Mouse (Mus musculus) liver, postnatal 0 days (tissue): ENCODE results near the gene Tbck. TPM values are rescaled to one million over a fixed set of nuclear protein-coding genes. Genes with fewer than 3 reads are reported as not detected.

Source experiments
- ATAC-seq: fragments of 200-750 bp; cut with Nextera tagmentation; 2 replicates; pipeline ENCODE4 v1.8.0; 2017; ENCODE audit warnings: mild to moderate bottlenecking, moderate library complexity
- DNase-seq: peaks from one replicate; pipeline ENCODE4 v3.0.0-alpha.2; 2016
- H3K27ac ChIP-seq: fragments of 300-500 bp; sonication (generic); 2 replicates; pipeline ENCODE4 v1.5.1; 2014; ENCODE audit warnings: antibody characterized with exemption, moderate library complexity, mild to moderate bottlenecking, low read depth
- H3K27me3 ChIP-seq: fragments of 300-500 bp; sonication (generic); 2 replicates; pipeline ENCODE4 v1.6.1; 2014; ENCODE audit warnings: low read length, control low read depth, mixed read lengths; ENCODE audit not compliant: insufficient read depth
- H3K36me3 ChIP-seq: fragments of 300-500 bp; sonication (generic); replicated peaks from 2 replicates; pipeline ENCODE4 v1.6.1; 2014; ENCODE audit warnings: mild to moderate bottlenecking, control low read depth, low read length, moderate library complexity, mixed read lengths; ENCODE audit not compliant: insufficient read depth
- H3K4me1 ChIP-seq: fragments of 300-500 bp; sonication (generic); 2 replicates; pipeline ENCODE4 v1.6.1; 2014; ENCODE audit warnings: antibody characterized with exemption, mild to moderate bottlenecking, control low read depth; ENCODE audit not compliant: insufficient read depth
- H3K4me2 ChIP-seq: fragments of 300-500 bp; sonication (generic); 2 replicates; pipeline ENCODE4 v1.6.1; 2014; ENCODE audit warnings: low read depth, mild to moderate bottlenecking, low read length, moderate library complexity, mixed read lengths
- H3K4me3 ChIP-seq: fragments of 300-500 bp; sonication (generic); 2 replicates; pipeline ENCODE4 v1.5.1; 2014; ENCODE audit warnings: low read depth, low read length
- H3K9ac ChIP-seq: fragments of 300-500 bp; sonication (generic); replicated peaks from 2 replicates; pipeline ENCODE4 v1.6.1; 2014; ENCODE audit warnings: mild to moderate bottlenecking, moderate library complexity
- H3K9me3 ChIP-seq: fragments of 300-500 bp; sonication (generic); 2 replicates; pipeline ENCODE4 v1.6.1; 2016; ENCODE audit warnings: mild to moderate bottlenecking, control low read depth, low read length, mixed read lengths
- CTCF ChIP-seq: sonication (generic); IDR thresholded peaks from 2 replicates; pipeline ENCODE4 v1.5.1; 2016; ENCODE audit warnings: antibody characterized with exemption, low read depth
- EP300 ChIP-seq: IDR thresholded peaks from 2 replicates; pipeline ENCODE4 v1.6.1; 2016; ENCODE audit warnings: antibody characterized with exemption, low read depth, mild to moderate bottlenecking
- WGBS: fragments of 180-500 bp; shearing (Covaris S2); extraction: QIAGEN DNeasy Blood & Tissue Kit; methylation state at CpG from one replicate; pipeline ENCODE4 v1.1.7; 2014; ENCODE audit not compliant: insufficient replicate concordance; 5-methylcytosine and 5-hydroxymethylcytosine counted together
- polyA plus RNA-seq: library from polyadenylated mRNA; unstranded; fragments of >200 nt; fragmentation: Nextera tagmentation; extraction: Ambion mirVana; gene quantifications from 2 replicates; pipeline ENCODE4 v1.2.1, GENCODE M21; 2015

The Tbck gene
- polyA plus RNA-seq, 1 experiment from 2014 or later: 5.0 TPM

DNA sequence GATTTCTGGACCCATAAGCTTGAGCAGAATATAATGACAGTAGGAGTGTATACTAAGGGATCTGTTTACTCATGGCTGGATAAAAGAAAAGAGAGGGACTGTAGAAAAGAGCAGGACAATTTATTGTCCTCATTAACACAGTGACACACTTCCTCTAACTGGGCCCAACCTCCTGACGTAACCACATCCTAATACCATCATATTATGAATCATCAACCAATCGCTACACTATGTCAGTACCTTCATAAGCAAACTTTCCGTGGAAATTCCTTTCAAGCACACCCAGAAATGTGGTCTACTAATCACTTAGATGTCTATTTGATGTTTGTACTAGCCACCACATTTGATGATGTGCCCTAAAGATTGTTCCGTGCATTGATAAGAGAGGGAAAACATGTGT is 107.2 kb downstream of the Tbck start:
- no peak overlapping the region for H3K27ac ChIP-seq
- H3K9ac ChIP-seq: no peak overlapping the region
- TF ChIP-seq EP300: no peak
- no peak for TF ChIP-seq CTCF
- 77% methylated on average over 4 of the region's 4 CpGs for WGBS
- no peaks in the 10 kb centered on the region for H3K4me1 ChIP-seq
- H3K27me3 ChIP-seq: no peaks in the 10 kb centered on the region
- H3K4me2 ChIP-seq: no peak overlapping the region
- H3K9me3 ChIP-seq: no peaks in the 10 kb centered on the region
- DNase-seq (no peak), ATAC-seq (no peak)
- H3K36me3 ChIP-seq: peaks cover 4% of the 10 kb centered on the region; the same call in 1 of the 2 replicates
- H3K4me3 ChIP-seq: no peak overlapping the region

DNA sequence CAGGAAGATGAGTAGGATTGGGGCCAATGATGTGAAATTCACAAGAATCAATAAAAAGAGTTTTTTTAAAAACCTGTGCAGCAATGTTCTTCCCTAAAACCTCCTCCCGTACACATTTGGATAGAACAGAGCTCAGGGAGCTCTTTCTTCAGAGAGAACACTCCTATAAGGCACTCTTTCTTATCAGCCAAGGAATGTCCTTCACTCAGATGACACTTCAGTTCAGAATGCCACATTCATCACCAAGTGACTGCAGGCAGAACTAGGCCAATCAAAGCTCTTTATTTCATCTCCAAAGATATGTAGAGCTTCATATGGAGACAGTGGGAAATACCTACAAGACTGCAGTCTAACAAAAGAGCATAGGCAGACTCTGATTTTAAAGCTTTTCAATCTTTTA is 116.3 kb downstream of the Tbck start:
- Histone ChIP-seq H3K27ac (no peak overlapping the region), H3K4me2 (no peak overlapping the region), H3K36me3 (peaks cover 16% of the 10 kb centered on the region; the same call in 1 of the 2 replicates), H3K4me3 (no peak overlapping the region), H3K9me3 (peaks cover 3% of the 10 kb centered on the region; the same call in 1 of the 2 replicates), H3K9ac (no peak overlapping the region), H3K4me1 (no peaks in the 10 kb centered on the region), H3K27me3 (no peaks in the 10 kb centered on the region)
- WGBS: 65% methylated on average over 1 of the region's 1 CpGs
- TF ChIP-seq CTCF: no peak
- TF ChIP-seq EP300: no peak
- DNase-seq (no peak), ATAC-seq (no peak)

DNA sequence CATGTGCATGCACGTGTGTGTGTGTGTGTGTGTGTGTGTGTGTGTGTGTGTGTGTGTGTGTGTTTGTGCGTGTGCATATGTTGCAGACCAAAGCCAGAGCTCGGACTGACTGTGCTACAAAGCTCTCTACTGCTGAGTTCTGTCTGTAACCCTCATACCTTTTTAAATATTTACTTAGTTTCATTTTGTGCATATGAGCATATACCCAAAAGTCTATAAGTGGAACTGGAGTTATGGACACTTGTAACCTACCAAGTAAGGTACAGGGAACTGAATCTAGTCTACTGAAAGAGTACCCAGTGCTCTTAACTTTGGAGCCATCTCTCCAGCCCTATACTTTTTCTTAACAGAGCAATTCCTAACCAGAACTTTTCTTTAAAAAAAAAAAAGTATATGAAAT is 118.0 kb downstream of the Tbck start:
- Histone ChIP-seq H3K4me1 (no peaks in the 10 kb centered on the region), H3K36me3 (0 out of 2 replicates have a peak, but pooled peaks cover 12% of the 10 kb centered on the region), H3K9me3 (no peaks in the 10 kb centered on the region; the same call in 1 of the 2 replicates), H3K4me3 (no peak overlapping the region), H3K4me2 (no peak overlapping the region), H3K9ac (no peak overlapping the region), H3K27ac (no peak overlapping the region), H3K27me3 (no peaks in the 10 kb centered on the region)
- ATAC-seq (no peak), DNase-seq (no peak)
- WGBS: 73% methylated on average over 3 of the region's 3 CpGs
- TF ChIP-seq CTCF (no peak), EP300 (no peak)

DNA sequence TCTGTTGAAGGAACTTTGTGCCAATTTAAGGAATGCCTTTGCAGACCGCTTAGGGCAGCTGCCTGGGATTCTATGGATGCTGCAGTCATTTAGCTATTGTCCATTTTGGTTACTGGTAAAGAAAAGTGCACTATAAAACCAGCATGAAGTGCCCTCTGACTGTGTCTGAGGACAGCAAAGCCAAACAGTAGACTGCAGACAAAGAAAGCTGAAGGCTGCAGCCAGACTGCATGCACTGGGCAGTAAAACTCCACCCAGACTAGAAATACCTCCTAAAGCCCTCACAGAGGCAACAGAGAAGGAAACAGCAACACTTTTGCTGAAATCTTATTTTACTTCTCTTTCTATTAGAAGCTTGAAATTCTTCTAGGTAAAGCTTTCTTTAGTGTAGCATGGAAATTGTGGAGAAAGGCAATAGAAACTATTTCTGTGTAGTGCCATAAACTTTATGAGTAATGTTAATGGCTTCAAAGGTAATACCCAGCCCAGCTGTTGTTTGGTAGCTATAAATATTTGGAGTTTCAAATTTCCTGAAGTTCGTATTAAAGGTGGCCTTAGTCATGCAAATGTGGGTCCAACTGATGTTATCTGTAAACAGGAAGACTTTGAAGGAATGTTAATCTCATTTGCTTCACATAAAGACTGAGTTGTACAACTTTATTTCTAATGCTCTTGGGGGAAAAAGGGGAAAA is 124.1 kb downstream of the Tbck start:
- 0 out of 2 replicates have a peak, but pooled peaks cover 6% of the 10 kb centered on the region for H3K36me3 ChIP-seq
- no peak for DNase-seq
- 74% methylated on average over 2 of the region's 2 CpGs for WGBS
- no peak overlapping the region for H3K4me3 ChIP-seq
- TF ChIP-seq EP300: no peak
- no peaks in the 10 kb centered on the region for H3K9me3 ChIP-seq
- no peak for ATAC-seq
- no peaks in the 10 kb centered on the region for H3K4me1 ChIP-seq
- no peak overlapping the region for H3K27ac ChIP-seq
- no peaks in the 10 kb centered on the region for H3K27me3 ChIP-seq
- H3K4me2 ChIP-seq: no peak overlapping the region
- H3K9ac ChIP-seq: no peak overlapping the region

DNA sequence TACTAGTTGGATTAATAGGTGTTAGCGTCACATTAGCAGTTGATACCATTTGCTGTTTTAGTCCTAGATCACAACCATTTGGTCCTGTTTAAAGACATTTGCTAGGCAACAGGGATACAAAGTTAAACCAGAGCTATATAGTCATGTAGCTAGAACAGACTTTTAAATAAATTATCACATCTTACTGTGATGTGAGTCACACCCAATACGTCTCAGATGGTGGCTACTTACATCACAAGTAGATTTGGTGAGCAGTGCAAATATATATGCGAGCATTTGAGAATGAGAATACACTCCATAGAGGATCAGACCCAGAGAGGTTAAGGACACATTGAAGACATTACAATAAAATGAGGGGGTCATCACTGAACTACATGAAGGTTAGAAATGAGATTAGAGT is 125.0 kb downstream of the Tbck start:
- no peak for DNase-seq
- Histone ChIP-seq H3K27ac (no peak overlapping the region), H3K9me3 (no peaks in the 10 kb centered on the region), H3K36me3 (0 out of 2 replicates have a peak, but pooled peaks cover under 1% of the 10 kb centered on the region), H3K4me2 (no peak overlapping the region), H3K4me1 (peaks cover 9% of the 10 kb centered on the region), H3K4me3 (no peak overlapping the region), H3K27me3 (no peaks in the 10 kb centered on the region), H3K9ac (no peak overlapping the region)
- no peak for ATAC-seq
- no peak for TF ChIP-seq CTCF
- no peak for TF ChIP-seq EP300
- WGBS: 86% methylated on average over 3 of the region's 3 CpGs

DNA sequence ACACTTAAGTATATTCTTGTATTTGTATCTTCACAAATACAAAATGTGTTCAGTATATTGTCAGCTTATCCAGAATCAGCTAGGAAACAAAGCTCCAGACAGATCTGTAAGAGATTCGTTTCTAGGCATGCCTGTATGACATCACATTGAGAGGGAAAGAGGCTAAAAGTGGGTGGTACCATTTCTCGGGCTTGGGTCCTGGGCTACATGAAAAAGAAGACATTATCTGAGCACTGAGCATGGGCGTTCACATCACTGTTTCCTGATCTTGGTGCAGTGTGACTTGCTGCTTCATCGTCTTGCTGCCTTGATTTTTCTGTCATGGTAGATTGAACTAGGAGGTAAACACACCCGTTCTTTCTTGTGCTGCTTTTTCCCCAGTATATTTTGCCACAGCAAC is 127.8 kb downstream of the Tbck start:
- no peak overlapping the region for H3K4me2 ChIP-seq
- no peak overlapping the region for H3K27ac ChIP-seq
- ATAC-seq: no peak
- TF ChIP-seq CTCF (no peak), EP300 (no peak)
- H3K36me3 ChIP-seq: no peaks in the 10 kb centered on the region
- no peak overlapping the region for H3K4me3 ChIP-seq
- DNase-seq: no peak
- no peaks in the 10 kb centered on the region for H3K27me3 ChIP-seq
- H3K4me1 ChIP-seq: peaks cover 20% of the 10 kb centered on the region
- 49% methylated on average over 5 of the region's 5 CpGs for WGBS
- H3K9ac ChIP-seq: no peak overlapping the region
- H3K9me3 ChIP-seq: no peaks in the 10 kb centered on the region

DNA sequence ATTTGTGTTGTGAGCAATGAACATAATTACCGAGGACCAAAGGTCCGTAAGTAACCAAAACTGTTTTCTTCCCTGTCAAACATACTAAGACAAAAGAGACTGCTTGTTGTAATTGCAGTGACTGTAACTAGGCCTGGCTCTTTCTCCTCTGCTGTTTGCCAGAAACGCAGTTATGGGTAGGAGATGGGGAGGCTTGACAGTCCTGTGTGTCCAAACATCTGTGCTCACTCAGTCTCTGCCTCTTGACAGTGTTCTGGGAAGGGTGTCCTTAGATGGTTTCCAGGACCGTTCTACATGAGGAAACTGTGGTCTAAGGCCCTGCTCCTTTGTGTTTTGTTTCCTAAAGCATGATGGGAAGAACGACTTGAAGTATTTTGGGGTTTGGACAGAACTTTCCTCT is 128.4 kb downstream of the Tbck start:
- no peak overlapping the region for H3K9ac ChIP-seq
- ATAC-seq: no peak
- no peak overlapping the region for H3K4me3 ChIP-seq
- no peaks in the 10 kb centered on the region for H3K9me3 ChIP-seq
- 62% methylated on average over 5 of the region's 5 CpGs for WGBS
- TF ChIP-seq EP300 (no peak), CTCF (no peak)
- no peak for DNase-seq
- no peak overlapping the region for H3K27ac ChIP-seq
- peaks cover 20% of the 10 kb centered on the region for H3K4me1 ChIP-seq
- H3K4me2 ChIP-seq: no peak overlapping the region
- H3K27me3 ChIP-seq: no peaks in the 10 kb centered on the region
- no peaks in the 10 kb centered on the region for H3K36me3 ChIP-seq
